Mouse (Mus musculus) layer of hippocampus, postnatal 10 days (tissue): ENCODE results near the gene Calm3. TPM values are rescaled to one million over a fixed set of nuclear protein-coding genes. Genes with fewer than 3 reads are reported as not detected.

Experiments
- DNase-seq, 2 experiments: peaks; one replicate each; pipeline ENCODE4 v3.0.0; 2021; ENCODE audit warnings: low spot score in 2 of 2
- total RNA-seq, 2 experiments: library from RNA; stranded (reverse); gene quantifications; 2 replicates each; pipeline ENCODE4 v1.2.3; 2021

Gene Calm3
- total RNA-seq, 2 experiments from 2014 or later, result 2,090 to 2,190 TPM

GRCm38 (mm10) chr7:16893612-16894011 lies 30.3 kb downstream of the Calm3 start:
- DNase-seq, result no peak

GRCm38 (mm10) chr7:16892352-16892730 lies 31.6 kb downstream of the Calm3 start:
- DNase-seq, result no peak

GRCm38 (mm10) chr7:16891641-16892351 lies 32.1 kb downstream of the Calm3 start, which contains the start of gene Gng8:
TSS of gene Gng8 (plus strand) at chr7:16891786.
- peak; percentile 87 to 88 for DNase-seq

- DNase-seq, result no peak
Measured at GRCm38 (mm10) chr7:16890944-16891343, 33.0 kb downstream of the Calm3 start.

- DNase-seq, result no peak
Measured at GRCm38 (mm10) chr7:16890536-16890935, 33.4 kb downstream of the Calm3 start.

- peak in 1 of 2 experiments; percentile 22 for DNase-seq
Measured at GRCm38 (mm10) chr7:16885905-16886304, 38.0 kb downstream of the Calm3 start.

- no peak for DNase-seq
Measured at GRCm38 (mm10) chr7:16885271-16885776, 38.6 kb downstream of the Calm3 start.

- DNase-seq, result no peak
Measured at GRCm38 (mm10) chr7:16884334-16884733, 39.6 kb downstream of the Calm3 start.

- DNase-seq, result no peak
Measured at GRCm38 (mm10) chr7:16883162-16883561, 40.8 kb downstream of the Calm3 start.

GRCm38 (mm10) chr7:16880615-16881014 lies 43.3 kb downstream of the Calm3 start:
- no peak for DNase-seq

GRCm38 (mm10) chr7:16879796-16880547 lies 43.9 kb downstream of the Calm3 start:
- peak in 1 of 2 experiments; percentile 52 for DNase-seq

- DNase-seq, result no peak
Measured at GRCm38 (mm10) chr7:16877717-16878116, 46.2 kb downstream of the Calm3 start.

GRCm38 (mm10) chr7:16876608-16877007 lies 47.3 kb downstream of the Calm3 start:
- no peak for DNase-seq

GRCm38 (mm10) chr7:16876006-16876405 lies 47.9 kb downstream of the Calm3 start:
- no peak for DNase-seq

- no peak for DNase-seq
Measured at GRCm38 (mm10) chr7:16875326-16875725, 48.6 kb downstream of the Calm3 start.

- no peak for DNase-seq
Measured at GRCm38 (mm10) chr7:16875310-16875325, 48.8 kb downstream of the Calm3 start, which contains the start of gene Dact3. TSS of gene Dact3 (plus strand) at chr7:16875317.

- DNase-seq, result peak; percentile 99
Measured at GRCm38 (mm10) chr7:16874756-16875309, 49.1 kb downstream of the Calm3 start.

- peak; percentile 79 to 85 for DNase-seq
Measured at GRCm38 (mm10) chr7:16874190-16874589, 49.7 kb downstream of the Calm3 start.

GRCm38 (mm10) chr7:16873392-16873791 lies 50.5 kb downstream of the Calm3 start:
- DNase-seq, result no peak

- no peak for DNase-seq
Measured at GRCm38 (mm10) chr7:16872478-16872877, 51.4 kb downstream of the Calm3 start.

GRCm38 (mm10) chr7:16871600-16871999 lies 52.3 kb downstream of the Calm3 start:
- no peak for DNase-seq

GRCm38 (mm10) chr7:16869497-16869896 lies 54.4 kb downstream of the Calm3 start:
- peak; percentile 83 to 85 for DNase-seq

GRCm38 (mm10) chr7:16867488-16867887 lies 56.4 kb downstream of the Calm3 start:
- no peak for DNase-seq
